Mouse (Mus musculus): ENCODE data around the gene Pold3. TPM values are rescaled to one million over a fixed set of nuclear protein-coding genes. Genes with fewer than 3 reads are reported as not detected.

Gene Pold3
- polyA plus RNA-seq (2012; fragmentation: generic; extraction: Trizol): 19.8 TPM
- long read RNA-seq, experiment 1, transcript Pold3-201 (12 exons, 3,069 nt): major isoform, 14 of 22 reads
- long read RNA-seq, experiment 1, partial matches to known transcripts: 0 of 22 reads
- long read RNA-seq, experiment 1, other reads (novel, unspliced or antisense): 7 of 22 reads
- long read RNA-seq, experiment 2, transcript Pold3-201 (12 exons, 3,069 nt): major isoform, 281 of 386 reads
- long read RNA-seq, experiment 2, transcript Pold3-203 (11 exons, 1,574 nt): minor isoform, 10 of 386 reads
- long read RNA-seq, experiment 2, partial matches to known transcripts: 7 of 386 reads
- long read RNA-seq, experiment 2, other reads (novel, unspliced or antisense): 88 of 386 reads

GRCm38 (mm10) chr7:100121376-100121789, at the start of gene Pold3:
Gene Pold3, minus strand, starts transcription at chr7:100121565.
- peak within 1 kb of the TSS; percentile 89 for H3K4me3 ChIP-seq (ENCODE audit: insufficient read depth, poor library complexity, severe bottlenecking)
- peaks cover 40% of the 10 kb centered on the region for H3K79me2 ChIP-seq (ENCODE audit: control insufficient read depth, insufficient read depth)
- peaks cover 16% of the 10 kb centered on the region for H3K79me3 ChIP-seq (ENCODE audit: low read depth)
- peaks cover 25% of the 10 kb centered on the region for H3K36me3 ChIP-seq (ENCODE audit: control insufficient read depth, insufficient read depth)
- H3ac ChIP-seq (ENCODE audit: control insufficient read depth, insufficient read length, low read depth): peak within 1 kb of the TSS; percentile 95
- TF ChIP-seq FOSL1 (IDR thresholded peaks at IDR 0.05; ENCODE audit: insufficient read depth, low read length, poor library complexity, severe bottlenecking) (no peak), MYOD1 (IDR thresholded peaks at IDR 0.05; ENCODE audit: control insufficient read depth, insufficient read length, low read depth) (no peak), CEBPB (IDR thresholded peaks at IDR 0.05; ENCODE audit: low read depth) (no peak), MAX (IDR thresholded peaks at IDR 0.05) (peak; percentile 38)
- no peaks in the 10 kb centered on the region for H3K27me3 ChIP-seq (ENCODE audit: control insufficient read depth, insufficient read depth, insufficient read length)

GRCm38 (mm10) chr7:100170756-100171155, 49.4 kb upstream of the Pold3 start:
- no peaks in the 10 kb centered on the region for H3K27me3 ChIP-seq (ENCODE audit: control insufficient read depth, insufficient read depth, insufficient read length)
- H3ac ChIP-seq (ENCODE audit: control insufficient read depth, insufficient read length, low read depth): no peak overlapping the region
- TF ChIP-seq CEBPB (IDR thresholded peaks at IDR 0.05; ENCODE audit: low read depth) (no peak), MAX (IDR thresholded peaks at IDR 0.05) (no peak), USF1 (IDR thresholded peaks at IDR 0.05; ENCODE audit: low read depth) (no peak), MYOD1 (IDR thresholded peaks at IDR 0.05; ENCODE audit: control insufficient read depth, insufficient read length, low read depth) (no peak), CTCF (IDR thresholded peaks at IDR 0.05; ENCODE audit: control insufficient read depth, insufficient read depth, insufficient read length) (no peak), MYOG (IDR thresholded peaks at IDR 0.05; ENCODE audit: control insufficient read depth, extremely low read depth, insufficient read length) (no peak), FOSL1 (IDR thresholded peaks at IDR 0.05; ENCODE audit: insufficient read depth, low read length, poor library complexity, severe bottlenecking) (no peak)
- no peaks in the 10 kb centered on the region for H3K79me3 ChIP-seq (ENCODE audit: low read depth)
- H3K4me3 ChIP-seq (ENCODE audit: insufficient read depth, poor library complexity, severe bottlenecking): no peak overlapping the region
- no peaks in the 10 kb centered on the region for H3K79me2 ChIP-seq (ENCODE audit: control insufficient read depth, insufficient read depth)
- H3K36me3 ChIP-seq (ENCODE audit: control insufficient read depth, insufficient read depth): no peaks in the 10 kb centered on the region

GRCm38 (mm10) chr7:100168654-100169053, 47.3 kb upstream of the Pold3 start:
- H3ac ChIP-seq (ENCODE audit: control insufficient read depth, insufficient read length, low read depth): no peak overlapping the region
- TF ChIP-seq CEBPB (IDR thresholded peaks at IDR 0.05; ENCODE audit: low read depth): no peak
- TF ChIP-seq USF1 (IDR thresholded peaks at IDR 0.05; ENCODE audit: low read depth): no peak
- no peak for TF ChIP-seq CTCF (IDR thresholded peaks at IDR 0.05; ENCODE audit: control insufficient read depth, insufficient read depth, insufficient read length)
- no peak for TF ChIP-seq MYOD1 (IDR thresholded peaks at IDR 0.05; ENCODE audit: control insufficient read depth, insufficient read length, low read depth)
- no peak for TF ChIP-seq MYOG (IDR thresholded peaks at IDR 0.05; ENCODE audit: control insufficient read depth, extremely low read depth, insufficient read length)
- no peak for TF ChIP-seq FOSL1 (IDR thresholded peaks at IDR 0.05; ENCODE audit: insufficient read depth, low read length, poor library complexity, severe bottlenecking)
- no peak for TF ChIP-seq MAX (IDR thresholded peaks at IDR 0.05)
- H3K36me3 ChIP-seq (ENCODE audit: control insufficient read depth, insufficient read depth): no peaks in the 10 kb centered on the region
- no peaks in the 10 kb centered on the region for H3K79me2 ChIP-seq (ENCODE audit: control insufficient read depth, insufficient read depth)
- H3K27me3 ChIP-seq (ENCODE audit: control insufficient read depth, insufficient read depth, insufficient read length): no peaks in the 10 kb centered on the region
- no peak overlapping the region for H3K4me3 ChIP-seq (ENCODE audit: insufficient read depth, poor library complexity, severe bottlenecking)
- no peaks in the 10 kb centered on the region for H3K79me3 ChIP-seq (ENCODE audit: low read depth)

- H3K4me3 ChIP-seq (ENCODE audit: insufficient read depth, poor library complexity, severe bottlenecking): no peak overlapping the region
- H3K79me2 ChIP-seq (ENCODE audit: control insufficient read depth, insufficient read depth): no peaks in the 10 kb centered on the region
- TF ChIP-seq CTCF (IDR thresholded peaks at IDR 0.05; ENCODE audit: control insufficient read depth, insufficient read depth, insufficient read length) (no peak), MAX (IDR thresholded peaks at IDR 0.05) (no peak), MYOD1 (IDR thresholded peaks at IDR 0.05; ENCODE audit: control insufficient read depth, insufficient read length, low read depth) (no peak)
- no peaks in the 10 kb centered on the region for H3K79me3 ChIP-seq (ENCODE audit: low read depth)
- no peak overlapping the region for H3ac ChIP-seq (ENCODE audit: control insufficient read depth, insufficient read length, low read depth)
- no peaks in the 10 kb centered on the region for H3K27me3 ChIP-seq (ENCODE audit: control insufficient read depth, insufficient read depth, insufficient read length)
- no peaks in the 10 kb centered on the region for H3K36me3 ChIP-seq (ENCODE audit: control insufficient read depth, insufficient read depth)
Measured at GRCm38 (mm10) chr7:100163506-100163905, 42.1 kb upstream of the Pold3 start.

GRCm38 (mm10) chr7:100160006-100160405, 38.6 kb upstream of the Pold3 start:
- H3K4me3 ChIP-seq (ENCODE audit: insufficient read depth, poor library complexity, severe bottlenecking): no peak overlapping the region
- H3ac ChIP-seq (ENCODE audit: control insufficient read depth, insufficient read length, low read depth): no peak overlapping the region
- no peaks in the 10 kb centered on the region for H3K36me3 ChIP-seq (ENCODE audit: control insufficient read depth, insufficient read depth)
- H3K79me2 ChIP-seq (ENCODE audit: control insufficient read depth, insufficient read depth): no peaks in the 10 kb centered on the region
- no peaks in the 10 kb centered on the region for H3K79me3 ChIP-seq (ENCODE audit: low read depth)
- TF ChIP-seq MYOD1 (IDR thresholded peaks at IDR 0.05; ENCODE audit: control insufficient read depth, insufficient read length, low read depth) (no peak), CTCF (IDR thresholded peaks at IDR 0.05; ENCODE audit: control insufficient read depth, insufficient read depth, insufficient read length) (no peak), CEBPB (IDR thresholded peaks at IDR 0.05; ENCODE audit: low read depth) (no peak), USF1 (IDR thresholded peaks at IDR 0.05; ENCODE audit: low read depth) (no peak), MAX (IDR thresholded peaks at IDR 0.05) (no peak), FOSL1 (IDR thresholded peaks at IDR 0.05; ENCODE audit: insufficient read depth, low read length, poor library complexity, severe bottlenecking) (no peak), MYOG (IDR thresholded peaks at IDR 0.05; ENCODE audit: control insufficient read depth, extremely low read depth, insufficient read length) (no peak)
- no peaks in the 10 kb centered on the region for H3K27me3 ChIP-seq (ENCODE audit: control insufficient read depth, insufficient read depth, insufficient read length)

Data from C2C12 (cell line).